Mouse (Mus musculus) limb, embryonic 12.5 days (tissue): ENCODE results near the gene Ebf4. TPM values are rescaled to one million over a fixed set of nuclear protein-coding genes. Genes with fewer than 3 reads are reported as not detected.

Source experiments
- ATAC-seq: fragments of 200-750 bp; cut with Nextera tagmentation; 2 replicates; pipeline ENCODE4 v1.8.0; 2017; ENCODE audit warnings: low read depth, moderate TSS enrichment; ENCODE audit not compliant: insufficient number of reproducible peaks, insufficient read depth, low FRiP score, low TSS enrichment
- H3K27ac ChIP-seq: fragments of 300-500 bp; sonication (generic); 2 replicates; pipeline ENCODE4 v1.5.1; 2016; ENCODE audit warnings: mild to moderate bottlenecking, moderate library complexity
- H3K27me3 ChIP-seq: fragments of 300-500 bp; sonication (generic); 2 replicates; pipeline ENCODE4 v1.6.1; 2016; ENCODE audit warnings: mild to moderate bottlenecking, moderate library complexity
- H3K36me3 ChIP-seq: fragments of 300-500 bp; sonication (generic); 2 replicates; pipeline ENCODE4 v1.6.1; 2016; ENCODE audit warnings: mild to moderate bottlenecking, moderate library complexity
- H3K4me1 ChIP-seq: fragments of 300-500 bp; sonication (generic); replicated peaks from 2 replicates; pipeline ENCODE4 v1.6.1; 2016
- H3K4me2 ChIP-seq: fragments of 300-500 bp; sonication (generic); 2 replicates; pipeline ENCODE4 v1.6.1; 2016; ENCODE audit warnings: mild to moderate bottlenecking, moderate library complexity
- H3K4me3 ChIP-seq: fragments of 300-500 bp; sonication (generic); replicated peaks from 2 replicates; pipeline ENCODE4 v1.5.1; 2016; ENCODE audit warnings: mild to moderate bottlenecking
- H3K9ac ChIP-seq: fragments of 300-500 bp; sonication (generic); replicated peaks from 2 replicates; pipeline ENCODE4 v1.6.1; 2016; ENCODE audit warnings: mild to moderate bottlenecking, moderate library complexity
- H3K9me3 ChIP-seq: fragments of 300-500 bp; sonication (generic); 2 replicates; pipeline ENCODE4 v1.6.1; 2016; ENCODE audit warnings: mild to moderate bottlenecking, moderate library complexity
- WGBS: fragments of 180-500 bp; shearing (Covaris S2); methylation state at CpG from one replicate; pipeline ENCODE4 v1.1.7; 2016; 5-methylcytosine and 5-hydroxymethylcytosine counted together
- polyA plus RNA-seq: library from polyadenylated mRNA; unstranded; fragments of >200 nt; fragmentation: Nextera tagmentation; extraction: Ambion mirVana; gene quantifications from 2 replicates; pipeline ENCODE4 v1.2.1, GENCODE M21; 2016

Ebf4 gene
- polyA plus RNA-seq, 1 experiment from 2014 or later = 3.6 TPM

GRCm38 (mm10) chr2:130275649-130276048 is 19.3 kb upstream of the Ebf4 start:
- H3K4me1 ChIP-seq = peaks cover 19% of the 10 kb centered on the region
- no peak overlapping the region for H3K27ac ChIP-seq
- ATAC-seq = no peak
- H3K9ac ChIP-seq = no peak overlapping the region
- peak overlapping the region; percentile 88 for H3K4me2 ChIP-seq
- H3K4me3 ChIP-seq = peak overlapping the region; percentile 86
- WGBS = 48% methylated on average over 6 of the region's 6 CpGs
- H3K27me3 ChIP-seq = no peaks in the 10 kb centered on the region
- H3K36me3 ChIP-seq = peaks cover 54% of the 10 kb centered on the region
- no peaks in the 10 kb centered on the region for H3K9me3 ChIP-seq

- Histone ChIP-seq H3K4me3 (no peak overlapping the region), H3K4me2 (no peak overlapping the region), H3K27ac (no peak overlapping the region), H3K4me1 (peaks cover 27% of the 10 kb centered on the region), H3K9ac (no peak overlapping the region), H3K27me3 (no peaks in the 10 kb centered on the region), H3K36me3 (peaks cover 65% of the 10 kb centered on the region), H3K9me3 (no peaks in the 10 kb centered on the region)
- no peak for ATAC-seq
- 37% methylated on average over 8 of the region's 8 CpGs for WGBS
These were observed 15.3 kb upstream of the Ebf4 start for GRCm38 (mm10) chr2:130279600-130280091.

DNA sequence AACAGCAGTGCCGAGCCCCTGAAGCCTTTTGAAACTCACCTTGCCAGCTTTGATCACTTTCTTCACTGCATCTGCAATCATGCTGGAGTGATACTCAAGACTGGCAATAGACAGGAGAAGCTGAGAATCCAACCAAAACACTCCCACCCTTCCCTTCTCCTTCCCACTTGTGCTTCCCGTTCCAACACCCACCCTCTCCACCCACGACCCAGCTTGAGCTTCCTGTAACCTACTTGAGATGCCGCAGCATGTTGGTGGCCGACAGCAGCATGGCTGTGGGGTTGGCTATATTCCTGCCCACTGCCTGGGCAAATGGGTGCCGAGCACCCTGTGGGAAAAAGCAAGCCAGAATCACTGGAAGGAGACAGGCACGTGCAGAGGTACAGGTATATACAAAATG is 14.7 kb upstream of the Ebf4 start:
- H3K27me3 ChIP-seq = no peaks in the 10 kb centered on the region
- ATAC-seq = no peak
- WGBS = 65% methylated on average over 7 of the region's 7 CpGs
- H3K9me3 ChIP-seq = no peaks in the 10 kb centered on the region
- H3K36me3 ChIP-seq = peaks cover 63% of the 10 kb centered on the region
- no peak overlapping the region for H3K4me2 ChIP-seq
- peaks cover 26% of the 10 kb centered on the region for H3K4me1 ChIP-seq
- H3K27ac ChIP-seq = no peak overlapping the region
- H3K9ac ChIP-seq = no peak overlapping the region
- H3K4me3 ChIP-seq = no peak overlapping the region

DNA sequence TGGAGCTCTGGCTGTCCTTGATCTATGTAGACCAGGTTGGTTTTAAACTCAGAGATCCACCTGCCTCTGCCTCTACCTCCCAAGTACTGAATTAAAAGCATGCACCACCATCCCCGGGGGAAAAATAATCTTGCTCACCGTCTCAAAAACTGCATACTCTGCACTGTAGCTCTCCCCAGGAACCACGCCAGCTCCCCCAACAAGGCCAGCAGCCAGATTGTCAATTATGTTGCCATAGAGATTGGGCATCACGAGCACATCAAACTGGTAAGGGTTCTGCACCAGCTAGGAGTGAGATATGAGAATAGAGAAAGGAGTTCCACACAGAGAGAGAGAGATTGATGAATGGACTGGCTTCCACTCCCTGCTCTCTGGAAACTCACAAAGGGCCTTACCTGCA is 14.2 kb upstream of the Ebf4 start:
- WGBS = 80% methylated on average over 4 of the region's 4 CpGs

DNA sequence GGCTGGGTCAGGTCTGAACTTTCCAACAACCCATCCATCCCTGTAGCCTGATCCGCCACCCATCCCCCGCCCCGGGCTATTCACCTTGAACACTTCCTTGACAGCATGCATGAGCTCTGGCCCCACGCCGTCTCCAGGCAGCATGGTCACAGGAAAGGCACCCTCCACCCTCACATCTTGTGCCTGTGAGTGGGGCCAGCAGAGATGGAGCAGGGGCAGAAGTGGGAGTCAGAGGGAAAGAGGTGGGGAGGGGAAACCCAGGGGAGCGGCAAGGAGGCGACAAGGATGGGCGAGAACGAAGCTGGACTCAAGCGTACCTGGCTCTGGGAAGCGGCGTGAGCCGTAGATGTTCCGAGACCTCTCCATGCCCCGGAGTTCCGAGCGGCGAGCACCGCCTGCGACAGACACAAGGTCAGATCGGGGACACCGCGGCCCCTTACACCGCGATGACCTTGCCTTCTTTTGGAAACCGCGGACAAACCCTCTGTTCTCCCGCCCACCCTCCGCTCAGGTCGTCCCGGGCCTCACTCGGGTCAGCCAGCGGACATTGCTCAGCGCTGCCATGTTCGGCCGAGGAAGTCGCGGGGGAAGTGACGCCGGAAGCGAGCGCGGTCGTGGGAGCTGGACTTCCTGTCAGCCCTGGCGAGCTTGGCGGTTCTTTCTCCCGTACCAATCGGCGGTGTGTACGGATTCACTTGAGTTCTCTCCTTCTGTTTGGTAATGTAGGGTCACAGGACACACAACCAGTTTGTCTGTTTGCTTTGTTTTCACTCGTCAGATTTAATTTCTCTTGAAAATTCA is 10.9 kb upstream of the Ebf4 start, which contains the start of gene Idh3b:
Gene Idh3b, minus strand, starts transcription at position 694 of the 801 bp plus-strand sequence.
- H3K27me3 ChIP-seq = no peaks in the 10 kb centered on the region
- H3K9me3 ChIP-seq = no peaks in the 10 kb centered on the region
- WGBS = under 1% methylated on average over 51 of the region's 51 CpGs
- ATAC-seq = peak; percentile 75
- peak within 1 kb of the TSS; percentile 82 for H3K9ac ChIP-seq
- peak within 1 kb of the TSS; percentile 78 for H3K4me2 ChIP-seq
- H3K27ac ChIP-seq = peak within 1 kb of the TSS; percentile 75
- H3K36me3 ChIP-seq = peaks cover 28% of the 10 kb centered on the region
- H3K4me3 ChIP-seq = peak within 1 kb of the TSS; percentile 89
- peaks cover 12% of the 10 kb centered on the region for H3K4me1 ChIP-seq

More for the DNA sequence above, 14.2 kb upstream of the Ebf4 start:
- ATAC-seq = no peak
- Histone ChIP-seq H3K27ac (no peak overlapping the region), H3K36me3 (peaks cover 57% of the 10 kb centered on the region), H3K4me1 (peaks cover 20% of the 10 kb centered on the region), H3K9ac (no peak overlapping the region), H3K4me2 (no peak overlapping the region), H3K4me3 (no peak overlapping the region), H3K27me3 (no peaks in the 10 kb centered on the region), H3K9me3 (no peaks in the 10 kb centered on the region)

GRCm38 (mm10) chr2:130289086-130289485 is 5.9 kb upstream of the Ebf4 start:
- no peak overlapping the region for H3K27ac ChIP-seq
- ATAC-seq = no peak
- H3K4me3 ChIP-seq = no peak overlapping the region
- no peaks in the 10 kb centered on the region for H3K36me3 ChIP-seq
- H3K9ac ChIP-seq = no peak overlapping the region; the same call in 1 of the 2 replicates
- peaks cover 13% of the 10 kb centered on the region; the same call in 1 of the 2 replicates for H3K4me1 ChIP-seq
- peaks cover 18% of the 10 kb centered on the region for H3K27me3 ChIP-seq
- WGBS = 65% methylated on average over 4 of the region's 4 CpGs
- no peaks in the 10 kb centered on the region for H3K9me3 ChIP-seq
- H3K4me2 ChIP-seq = no peak overlapping the region

- no peak overlapping the region for H3K9ac ChIP-seq
- WGBS = 10% methylated on average over 8 of the region's 8 CpGs
- H3K36me3 ChIP-seq = no peaks in the 10 kb centered on the region
- no peak overlapping the region for H3K27ac ChIP-seq
- no peak for ATAC-seq
- no peaks in the 10 kb centered on the region for H3K9me3 ChIP-seq
- no peak overlapping the region for H3K4me3 ChIP-seq
- H3K4me1 ChIP-seq = peaks cover 26% of the 10 kb centered on the region
- H3K27me3 ChIP-seq = peaks cover 37% of the 10 kb centered on the region
- H3K4me2 ChIP-seq = no peak overlapping the region
These were observed 3.5 kb upstream of the Ebf4 start for GRCm38 (mm10) chr2:130291434-130291833.

GRCm38 (mm10) chr2:130293009-130293408 is 2.0 kb upstream of the Ebf4 start:
- no peak for ATAC-seq
- Histone ChIP-seq H3K4me2 (no peak overlapping the region), H3K27me3 (peaks cover 53% of the 10 kb centered on the region)

DNA sequence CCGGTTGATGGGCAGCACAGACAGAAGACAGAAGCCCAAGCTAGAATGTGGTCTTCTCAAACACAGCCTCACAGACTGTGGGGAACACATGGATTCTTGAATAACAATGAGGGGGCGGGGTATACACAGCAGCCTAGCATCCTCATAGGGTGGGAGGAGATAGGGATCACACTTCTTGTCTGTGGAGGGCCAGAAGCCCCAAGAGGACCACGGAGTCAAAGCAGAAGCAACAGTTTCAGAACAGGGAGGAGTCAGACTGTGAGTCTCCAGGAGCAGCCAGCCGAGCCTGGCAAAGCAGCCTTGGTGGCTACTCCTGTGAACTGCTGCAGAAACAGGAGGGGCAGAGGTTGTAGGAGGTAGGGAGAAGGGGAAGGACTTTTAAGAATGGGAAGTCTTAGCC is 1.5 kb upstream of the Ebf4 start:
- H3K27ac ChIP-seq = no peak overlapping the region
- no peak for ATAC-seq
- 3% methylated on average over 4 of the region's 4 CpGs for WGBS
- no peak overlapping the region for H3K4me2 ChIP-seq
- no peak overlapping the region for H3K4me3 ChIP-seq
- peaks cover 32% of the 10 kb centered on the region for H3K4me1 ChIP-seq
- peaks cover 8% of the 10 kb centered on the region; the same call in 1 of the 2 replicates for H3K36me3 ChIP-seq
- H3K9me3 ChIP-seq = no peaks in the 10 kb centered on the region
- H3K9ac ChIP-seq = no peak overlapping the region
- H3K27me3 ChIP-seq = peaks cover 58% of the 10 kb centered on the region

More at GRCm38 (mm10) chr2:130293009-130293408, 2.0 kb upstream of the Ebf4 start:
- no peaks in the 10 kb centered on the region for H3K9me3 ChIP-seq
- H3K4me3 ChIP-seq = no peak overlapping the region
- H3K4me1 ChIP-seq = peaks cover 32% of the 10 kb centered on the region
- peaks cover 3% of the 10 kb centered on the region; the same call in 1 of the 2 replicates for H3K36me3 ChIP-seq
- WGBS = 51% methylated on average over 3 of the region's 3 CpGs
- no peak overlapping the region for H3K9ac ChIP-seq
- H3K27ac ChIP-seq = no peak overlapping the region

- Histone ChIP-seq H3K9ac (peak overlapping the region; percentile 83), H3K9me3 (no peaks in the 10 kb centered on the region), H3K36me3 (peaks cover 9% of the 10 kb centered on the region; the same call in 1 of the 2 replicates), H3K4me2 (peak overlapping the region; percentile 73), H3K27ac (no peak overlapping the region), H3K4me3 (peak overlapping the region; percentile 82), H3K27me3 (peaks cover 58% of the 10 kb centered on the region), H3K4me1 (peaks cover 32% of the 10 kb centered on the region)
- peak; percentile 34; the same call in 1 of the 2 replicates for ATAC-seq
- 8% methylated on average over 20 of the region's 20 CpGs for WGBS
These were observed 592 bp upstream of the Ebf4 start for GRCm38 (mm10) chr2:130294218-130294935.
